Mouse (Mus musculus) C2C12 (cell line): ENCODE measurements at regions not wholly inside any gene's neighbourhood (a gene's known extent, or its start where the extent isn't known, plus 50 kb on each side); places are given as distances from the start of the nearest gene placed in this dataset.

Experiments
- H3K27me3 ChIP-seq: one replicate; pipeline ENCODE4 v1.6.1; 2011; ENCODE audit not compliant: control insufficient read depth, insufficient read depth, insufficient read length
- H3K36me3 ChIP-seq: one replicate; pipeline ENCODE4 v1.6.1; 2011; ENCODE audit not compliant: control insufficient read depth, insufficient read depth
- H3K4me3 ChIP-seq: one replicate; pipeline ENCODE4 v1.5.1; 2011; ENCODE audit warnings: mild to moderate bottlenecking, control low read depth; ENCODE audit not compliant: poor library complexity, insufficient read depth, severe bottlenecking
- H3K79me2 ChIP-seq: one replicate; pipeline ENCODE4 v1.6.1; 2011; ENCODE audit not compliant: control insufficient read depth, insufficient read depth
- H3K79me3 ChIP-seq: one replicate; pipeline ENCODE4 v1.6.1; 2011; ENCODE audit warnings: low read depth, control low read depth
- H3ac ChIP-seq: one replicate; pipeline ENCODE3; 2011; ENCODE audit warnings: low read depth; ENCODE audit not compliant: control insufficient read depth, insufficient read length
- CEBPB ChIP-seq: IDR thresholded peaks from one replicate; pipeline ENCODE4 v1.6.1; 2011; ENCODE audit warnings: low read depth, mild to moderate bottlenecking, control low read depth, moderate library complexity
- CTCF ChIP-seq: IDR thresholded peaks from one replicate; pipeline ENCODE4 v1.5.1; 2011; ENCODE audit not compliant: control insufficient read depth, insufficient read depth, insufficient read length
- FOSL1 ChIP-seq: IDR thresholded peaks from one replicate; pipeline ENCODE4 v1.8.0; 2011; ENCODE audit warnings: mild to moderate bottlenecking, low read length; ENCODE audit not compliant: poor library complexity, insufficient read depth, severe bottlenecking
- MAX ChIP-seq: IDR thresholded peaks from one replicate; pipeline ENCODE4 v1.6.1; 2011; ENCODE audit warnings: mild to moderate bottlenecking, control low read depth
- MYOD1 ChIP-seq: IDR thresholded peaks from one replicate; pipeline ENCODE4 v1.6.1; 2011; ENCODE audit warnings: low read depth; ENCODE audit not compliant: control insufficient read depth, insufficient read length
- MYOG ChIP-seq: IDR thresholded peaks from one replicate; pipeline ENCODE4 v1.6.1; 2011; ENCODE audit not compliant: control insufficient read depth, insufficient read length; ENCODE audit errors: extremely low read depth
- USF1 ChIP-seq: IDR thresholded peaks from one replicate; pipeline ENCODE4 v1.6.1; 2011; ENCODE audit warnings: low read depth, mild to moderate bottlenecking, control low read depth, moderate library complexity

GRCm38 (mm10) chr6:135433753-135434152 lies 71.4 kb downstream of the Emp1 start:
- H3K79me3 ChIP-seq, result no peaks in the 10 kb centered on the region

GRCm38 (mm10) chr6:135436315-135436714 lies 74.0 kb downstream of the Emp1 start:
- H3K27me3 ChIP-seq, result peaks cover under 1% of the 10 kb centered on the region
- no peak overlapping the region for H3ac ChIP-seq
- no peaks in the 10 kb centered on the region for H3K79me2 ChIP-seq
- no peaks in the 10 kb centered on the region for H3K36me3 ChIP-seq
- no peak overlapping the region for H3K4me3 ChIP-seq
- TF ChIP-seq FOSL1 (no peak), USF1 (no peak), MYOD1 (no peak), MAX (no peak), MYOG (no peak)
- H3K79me3 ChIP-seq, result no peaks in the 10 kb centered on the region

More at GRCm38 (mm10) chr6:135433753-135434152, 71.4 kb downstream of the Emp1 start:
- TF ChIP-seq CEBPB, result no peak
- TF ChIP-seq MAX, result no peak
- TF ChIP-seq MYOG, result no peak
- TF ChIP-seq FOSL1, result no peak
- TF ChIP-seq CTCF, result no peak
- TF ChIP-seq MYOD1, result no peak
- TF ChIP-seq USF1, result no peak
- H3K79me2 ChIP-seq, result no peaks in the 10 kb centered on the region
- no peaks in the 10 kb centered on the region for H3K27me3 ChIP-seq
- H3K36me3 ChIP-seq, result no peaks in the 10 kb centered on the region
- H3ac ChIP-seq, result no peak overlapping the region
- no peak overlapping the region for H3K4me3 ChIP-seq

- Histone ChIP-seq H3ac (no peak overlapping the region), H3K4me3 (no peak overlapping the region), H3K79me2 (no peaks in the 10 kb centered on the region), H3K27me3 (peaks cover 4% of the 10 kb centered on the region), H3K36me3 (no peaks in the 10 kb centered on the region), H3K79me3 (no peaks in the 10 kb centered on the region)
- TF ChIP-seq MAX (no peak), USF1 (no peak)
Measured at GRCm38 (mm10) chr6:135438271-135438670, 75.9 kb downstream of the Emp1 start.

GRCm38 (mm10) chr6:135441126-135441871 lies 79.0 kb downstream of the Emp1 start:
- H3K36me3 ChIP-seq, result no peaks in the 10 kb centered on the region
- TF ChIP-seq FOSL1 (no peak), CEBPB (no peak), USF1 (no peak), MYOD1 (no peak), MAX (no peak)
- H3K27me3 ChIP-seq, result peaks cover 4% of the 10 kb centered on the region
- H3ac ChIP-seq, result no peak overlapping the region
- no peaks in the 10 kb centered on the region for H3K79me2 ChIP-seq
- no peaks in the 10 kb centered on the region for H3K79me3 ChIP-seq
- no peak overlapping the region for H3K4me3 ChIP-seq

GRCm38 (mm10) chr6:135444661-135445060 lies 82.3 kb downstream of the Emp1 start:
- H3K4me3 ChIP-seq, result no peak overlapping the region
- no peaks in the 10 kb centered on the region for H3K36me3 ChIP-seq
- H3K79me2 ChIP-seq, result no peaks in the 10 kb centered on the region
- peaks cover 4% of the 10 kb centered on the region for H3K27me3 ChIP-seq
- no peak overlapping the region for H3ac ChIP-seq
- H3K79me3 ChIP-seq, result no peaks in the 10 kb centered on the region
- TF ChIP-seq CTCF, result peak; percentile 59
- no peak for TF ChIP-seq CEBPB

- Histone ChIP-seq H3K79me3 (no peaks in the 10 kb centered on the region), H3K4me3 (no peak overlapping the region), H3K36me3 (no peaks in the 10 kb centered on the region), H3K79me2 (no peaks in the 10 kb centered on the region), H3K27me3 (peaks cover 4% of the 10 kb centered on the region), H3ac (no peak overlapping the region)
- no peak for TF ChIP-seq CTCF
- no peak for TF ChIP-seq USF1
- TF ChIP-seq FOSL1, result no peak
- TF ChIP-seq MYOD1, result no peak
- no peak for TF ChIP-seq MYOG
- TF ChIP-seq MAX, result no peak
- TF ChIP-seq CEBPB, result no peak
Measured at GRCm38 (mm10) chr6:135445070-135445469, 82.7 kb downstream of the Emp1 start.
